Mouse (Mus musculus) C2C12 (cell line): Measurements from ENCODE around the gene Sorl1. TPM values are rescaled to one million over a fixed set of nuclear protein-coding genes. Genes with fewer than 3 reads are reported as not detected.

Source experiments
- H3K27me3 ChIP-seq: one replicate; pipeline ENCODE4 v1.6.1; 2011; ENCODE audit not compliant: control insufficient read depth, insufficient read depth, insufficient read length
- H3K36me3 ChIP-seq: one replicate; pipeline ENCODE4 v1.6.1; 2011; ENCODE audit not compliant: control insufficient read depth, insufficient read depth
- H3K4me3 ChIP-seq: one replicate; pipeline ENCODE4 v1.5.1; 2011; ENCODE audit warnings: mild to moderate bottlenecking, control low read depth; ENCODE audit not compliant: poor library complexity, insufficient read depth, severe bottlenecking
- H3K79me2 ChIP-seq: one replicate; pipeline ENCODE4 v1.6.1; 2011; ENCODE audit not compliant: control insufficient read depth, insufficient read depth
- H3K79me3 ChIP-seq: one replicate; pipeline ENCODE4 v1.6.1; 2011; ENCODE audit warnings: low read depth, control low read depth
- H3ac ChIP-seq: one replicate; pipeline ENCODE3; 2011; ENCODE audit warnings: low read depth; ENCODE audit not compliant: control insufficient read depth, insufficient read length
- CEBPB ChIP-seq: IDR thresholded peaks from one replicate; pipeline ENCODE4 v1.6.1; 2011; ENCODE audit warnings: low read depth, mild to moderate bottlenecking, control low read depth, moderate library complexity
- CTCF ChIP-seq: IDR thresholded peaks from one replicate; pipeline ENCODE4 v1.5.1; 2011; ENCODE audit not compliant: control insufficient read depth, insufficient read depth, insufficient read length
- FOSL1 ChIP-seq: IDR thresholded peaks from one replicate; pipeline ENCODE4 v1.8.0; 2011; ENCODE audit warnings: mild to moderate bottlenecking, low read length; ENCODE audit not compliant: poor library complexity, insufficient read depth, severe bottlenecking
- MAX ChIP-seq: IDR thresholded peaks from one replicate; pipeline ENCODE4 v1.6.1; 2011; ENCODE audit warnings: mild to moderate bottlenecking, control low read depth
- MYOD1 ChIP-seq: IDR thresholded peaks from one replicate; pipeline ENCODE4 v1.6.1; 2011; ENCODE audit warnings: low read depth; ENCODE audit not compliant: control insufficient read depth, insufficient read length
- MYOG ChIP-seq: IDR thresholded peaks from one replicate; pipeline ENCODE4 v1.6.1; 2011; ENCODE audit not compliant: control insufficient read depth, insufficient read length; ENCODE audit errors: extremely low read depth
- USF1 ChIP-seq: IDR thresholded peaks from one replicate; pipeline ENCODE4 v1.6.1; 2011; ENCODE audit warnings: low read depth, mild to moderate bottlenecking, control low read depth, moderate library complexity
- polyA plus RNA-seq: library from polyadenylated mRNA; unstranded; fragments of >200 nt; fragmentation: generic; extraction: Trizol; gene quantifications from one replicate; pipeline ENCODE4 v1.2.1, GENCODE M21; 2012; ENCODE audit warnings: missing spikeins

Gene Sorl1
- polyA plus RNA-seq, 1 experiment: 0.02 TPM

DNA sequence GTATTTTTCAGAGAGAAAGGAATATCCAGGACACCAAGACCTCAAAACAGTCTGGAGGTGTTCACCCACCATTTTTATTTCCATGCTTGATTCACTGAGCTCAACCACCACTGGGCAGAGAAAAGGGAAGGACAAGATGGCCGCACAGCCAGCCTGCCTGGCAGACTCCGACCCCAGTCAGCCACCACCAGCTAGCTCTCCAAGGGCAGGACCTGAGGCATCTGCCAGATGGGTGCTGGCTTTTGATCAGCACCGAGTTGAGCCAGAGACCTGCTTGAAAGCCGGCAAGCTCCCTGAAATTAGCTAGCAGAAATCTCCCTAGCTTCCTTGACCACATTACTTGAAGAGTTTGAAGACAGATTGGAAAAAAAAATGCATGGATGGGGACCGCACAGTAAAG, 174.6 kb downstream of the Sorl1 start:
- TF ChIP-seq FOSL1: no peak
- no peak for TF ChIP-seq MYOD1
- TF ChIP-seq CEBPB: no peak
- TF ChIP-seq MAX: no peak
- no peak for TF ChIP-seq CTCF
- TF ChIP-seq USF1: no peak
- no peak for TF ChIP-seq MYOG
- Histone ChIP-seq H3K36me3 (no peaks in the 10 kb centered on the region), H3K79me2 (no peaks in the 10 kb centered on the region), H3ac (no peak overlapping the region), H3K27me3 (no peaks in the 10 kb centered on the region), H3K4me3 (no peak overlapping the region), H3K79me3 (no peaks in the 10 kb centered on the region)

DNA sequence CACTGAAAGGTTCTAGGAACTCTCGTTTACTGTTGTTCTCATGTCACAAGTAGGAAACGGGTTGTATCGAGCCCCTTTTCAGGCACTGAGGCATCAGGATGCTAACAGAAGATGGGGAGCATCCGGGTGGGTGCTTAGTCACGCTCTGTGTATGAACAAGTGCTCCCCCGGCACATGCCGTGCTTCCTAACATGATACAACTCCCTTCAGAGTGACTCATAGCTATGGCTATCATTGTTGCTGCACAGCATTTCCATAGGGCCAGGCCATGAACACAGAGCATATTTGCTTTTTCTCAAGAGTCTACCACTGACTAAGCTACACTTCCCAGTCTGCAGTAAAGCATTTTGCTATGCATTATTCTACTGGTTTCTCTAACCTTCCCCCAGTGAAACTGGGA, 179.1 kb downstream of the Sorl1 start:
- Histone ChIP-seq H3ac (no peak overlapping the region), H3K4me3 (no peak overlapping the region), H3K36me3 (no peaks in the 10 kb centered on the region), H3K79me3 (no peaks in the 10 kb centered on the region), H3K79me2 (no peaks in the 10 kb centered on the region), H3K27me3 (no peaks in the 10 kb centered on the region)
- TF ChIP-seq FOSL1: no peak
- TF ChIP-seq MAX: no peak
- TF ChIP-seq CTCF: no peak
- no peak for TF ChIP-seq MYOD1
- TF ChIP-seq CEBPB: no peak
- TF ChIP-seq MYOG: no peak

DNA sequence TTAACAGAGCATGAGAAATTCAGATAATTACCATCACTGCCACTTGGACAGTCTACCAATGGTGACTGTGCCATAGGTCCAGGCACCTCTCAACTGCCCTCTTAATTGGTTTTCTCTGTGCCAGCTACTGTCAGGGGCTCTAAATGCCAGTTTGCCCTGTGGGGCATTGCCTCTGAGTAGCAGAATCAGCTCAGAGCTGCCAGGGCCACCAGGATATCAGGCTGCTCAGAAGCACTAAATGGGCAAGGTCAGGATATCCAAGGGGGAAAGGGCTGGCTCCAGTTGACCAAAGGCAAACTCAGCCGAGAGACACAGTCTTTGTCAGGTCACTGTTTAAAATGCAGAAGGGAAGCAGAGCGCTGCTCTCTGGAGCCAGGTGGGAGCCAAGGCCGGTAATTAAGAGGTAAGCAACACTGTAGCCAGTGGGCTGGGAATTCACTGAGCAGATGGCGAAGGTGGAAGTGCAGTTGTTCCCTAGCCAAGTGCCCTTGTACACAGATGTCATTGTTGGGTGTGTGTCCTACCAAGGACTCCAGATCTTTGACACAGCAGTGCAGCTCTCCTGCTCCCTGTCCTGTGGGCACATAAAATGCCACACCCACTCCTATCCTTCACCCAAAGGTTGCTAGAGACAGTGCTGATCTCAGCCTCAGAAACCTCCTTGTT, 181.0 kb downstream of the Sorl1 start:
- H3K4me3 ChIP-seq: no peak overlapping the region
- TF ChIP-seq MYOD1: no peak
- no peak for TF ChIP-seq MAX
- no peak for TF ChIP-seq MYOG
- no peak for TF ChIP-seq USF1
- no peak for TF ChIP-seq FOSL1
- no peak for TF ChIP-seq CEBPB
- no peak for TF ChIP-seq CTCF

DNA sequence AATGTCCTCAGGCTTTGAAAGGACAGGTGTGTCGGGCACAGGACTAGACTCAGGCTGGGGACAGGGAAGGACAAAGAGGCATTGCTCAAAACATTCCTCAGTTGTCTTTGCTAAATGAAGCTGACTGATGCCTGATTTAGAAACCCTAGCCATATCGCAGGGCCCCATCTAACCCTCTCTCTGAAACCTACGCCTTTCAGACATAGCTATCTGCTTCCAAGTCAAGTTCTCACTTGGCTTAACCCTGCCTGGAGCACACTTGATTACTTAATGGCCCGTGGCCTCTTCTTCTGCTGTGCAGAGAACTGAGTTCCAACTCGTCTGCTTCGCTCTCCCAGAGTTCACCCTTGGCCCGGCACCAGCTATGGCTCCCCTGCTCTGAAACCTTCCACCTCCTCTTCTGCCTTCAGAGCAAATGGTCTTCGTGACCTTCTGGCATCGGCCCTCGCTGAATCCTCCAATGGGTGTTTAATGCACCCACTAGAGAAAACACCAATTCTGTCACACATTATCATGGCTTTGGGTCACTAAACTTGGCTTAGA, 183.7 kb downstream of the Sorl1 start:
- H3ac ChIP-seq: no peak overlapping the region
- TF ChIP-seq MAX: no peak
- no peaks in the 10 kb centered on the region for H3K79me3 ChIP-seq
- H3K4me3 ChIP-seq: no peak overlapping the region
- no peaks in the 10 kb centered on the region for H3K79me2 ChIP-seq
- H3K36me3 ChIP-seq: no peaks in the 10 kb centered on the region
- H3K27me3 ChIP-seq: no peaks in the 10 kb centered on the region

More for the DNA sequence above, 181.0 kb downstream of the Sorl1 start:
- Histone ChIP-seq H3K36me3 (no peaks in the 10 kb centered on the region), H3K79me3 (no peaks in the 10 kb centered on the region), H3K79me2 (no peaks in the 10 kb centered on the region), H3K27me3 (no peaks in the 10 kb centered on the region), H3ac (no peak overlapping the region)

DNA sequence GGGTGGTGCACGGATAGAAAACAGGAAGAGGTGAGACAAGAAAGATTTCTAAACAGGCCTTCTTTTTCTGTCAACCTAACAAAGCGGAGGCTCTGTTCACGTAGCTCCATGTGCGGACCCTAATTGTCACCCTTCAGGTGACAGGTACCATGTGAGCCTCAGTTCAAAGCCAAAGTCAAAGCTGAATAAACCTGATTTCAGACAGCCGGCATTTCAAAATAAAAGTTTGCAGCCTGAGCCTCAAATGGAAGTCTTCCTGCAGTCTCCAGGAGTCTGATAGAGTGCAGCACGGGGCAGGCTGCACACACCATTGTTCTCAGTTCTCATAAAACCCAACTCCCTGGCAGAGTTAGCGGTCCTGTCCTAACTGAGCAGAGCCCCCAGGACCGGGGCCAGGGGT, 185.6 kb downstream of the Sorl1 start:
- H3K27me3 ChIP-seq: no peaks in the 10 kb centered on the region
- H3K36me3 ChIP-seq: no peaks in the 10 kb centered on the region
- no peaks in the 10 kb centered on the region for H3K79me3 ChIP-seq
- TF ChIP-seq FOSL1: no peak
- TF ChIP-seq CEBPB: no peak
- TF ChIP-seq CTCF: no peak
- no peak for TF ChIP-seq MYOD1
- TF ChIP-seq USF1: no peak
- no peak for TF ChIP-seq MAX
- no peak for TF ChIP-seq MYOG
- H3K4me3 ChIP-seq: no peak overlapping the region
- H3ac ChIP-seq: no peak overlapping the region
- H3K79me2 ChIP-seq: no peaks in the 10 kb centered on the region

DNA sequence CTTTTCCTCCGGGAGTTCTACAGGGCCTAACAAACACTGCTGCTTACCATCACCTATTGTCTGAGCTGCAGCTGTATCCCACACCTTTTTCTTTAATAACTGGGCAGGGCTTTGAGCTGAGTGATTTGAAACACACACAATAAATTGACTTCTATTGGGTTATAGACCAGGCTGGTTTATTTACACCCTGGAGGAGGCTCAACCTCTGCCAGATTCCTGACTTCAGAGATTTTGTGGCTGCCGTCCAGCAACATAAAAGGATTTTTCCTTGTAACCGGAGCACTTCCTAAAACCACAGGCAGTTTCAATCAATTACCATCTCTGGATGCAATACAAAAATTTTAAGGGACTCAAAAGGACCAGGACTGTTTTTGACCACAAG, 186.1 kb downstream of the Sorl1 start:
- no peak for TF ChIP-seq MYOG
- no peak for TF ChIP-seq CTCF
- TF ChIP-seq USF1: no peak
- no peak for TF ChIP-seq CEBPB
- no peak for TF ChIP-seq FOSL1
- no peak for TF ChIP-seq MYOD1
- no peak for TF ChIP-seq MAX
- no peak overlapping the region for H3ac ChIP-seq
- no peaks in the 10 kb centered on the region for H3K27me3 ChIP-seq
- no peak overlapping the region for H3K4me3 ChIP-seq
- no peaks in the 10 kb centered on the region for H3K79me3 ChIP-seq
- H3K36me3 ChIP-seq: no peaks in the 10 kb centered on the region
- H3K79me2 ChIP-seq: no peaks in the 10 kb centered on the region
